Mouse (Mus musculus) ZHBTc4 (cell line): ENCODE measurements around the gene Tlr13.

Source experiments
- DNase-seq: peaks from one replicate; pipeline ENCODE4 v3.0.0-alpha.2; 2011; ENCODE audit warnings: low read depth, low spot score

Tlr13 gene

DNA sequence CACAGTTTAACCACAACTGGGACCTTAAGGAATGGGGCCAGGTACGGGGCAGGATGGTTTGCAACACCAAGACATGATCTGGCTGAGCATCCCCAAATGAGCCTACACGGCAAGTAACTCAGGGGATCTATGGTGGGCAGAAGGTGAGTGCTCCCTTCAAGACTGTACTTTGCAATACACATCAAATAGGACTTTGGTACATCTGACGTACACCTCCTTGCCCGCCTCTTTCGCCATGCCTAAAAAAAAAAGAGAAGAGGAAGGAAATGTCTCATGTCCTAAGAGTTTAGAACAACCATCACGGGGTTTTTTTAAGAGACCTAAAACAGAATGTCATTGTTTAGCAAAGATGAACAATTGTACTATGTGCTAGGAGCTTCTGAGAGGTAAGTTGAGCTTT, at the start of gene Tlr13:
Tlr13 (plus strand) TSS at position 269 of the 400 bp plus-strand sequence.
- no peak for DNase-seq

DNA sequence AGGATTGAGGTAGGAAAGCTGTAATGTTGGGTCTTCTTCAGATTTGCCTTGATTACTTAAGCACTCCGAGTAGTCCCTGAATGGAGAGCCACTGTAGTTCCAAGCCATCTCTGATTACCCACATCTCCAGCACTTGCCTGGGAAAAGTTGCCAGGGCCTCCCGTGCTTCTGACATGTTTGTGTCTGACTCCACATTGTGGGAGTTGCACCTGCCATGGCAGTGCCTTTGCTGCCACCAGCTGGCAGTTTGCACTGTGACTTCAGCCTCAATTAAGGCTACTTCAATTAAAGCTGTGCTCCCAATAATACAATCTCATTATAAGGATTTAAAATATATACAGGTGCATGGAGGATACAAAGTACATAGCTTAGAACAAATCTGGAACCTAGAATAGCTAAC, 37.5 kb upstream of the Tlr13 start:
- peak; percentile 12 for DNase-seq

DNA sequence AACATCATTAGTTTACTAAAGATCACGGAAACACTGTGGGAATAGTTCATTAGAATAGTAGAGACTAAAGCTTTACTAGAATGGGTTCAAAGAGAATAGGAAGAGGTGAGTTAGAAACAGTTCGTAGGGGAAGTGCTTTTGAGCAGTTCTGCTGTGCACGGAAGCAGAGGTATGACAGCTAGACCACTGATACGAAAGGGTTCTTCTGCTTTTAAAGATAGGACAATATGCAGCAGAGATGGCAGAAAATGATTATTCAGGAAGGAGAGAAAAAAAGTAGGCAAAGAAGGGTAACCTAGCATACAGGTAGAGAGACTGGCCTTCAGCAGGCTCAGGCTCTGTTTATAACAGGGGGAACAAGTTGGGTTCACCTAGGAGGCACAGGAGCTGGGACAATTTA, 29.1 kb upstream of the Tlr13 start:
- DNase-seq, result no peak

DNA sequence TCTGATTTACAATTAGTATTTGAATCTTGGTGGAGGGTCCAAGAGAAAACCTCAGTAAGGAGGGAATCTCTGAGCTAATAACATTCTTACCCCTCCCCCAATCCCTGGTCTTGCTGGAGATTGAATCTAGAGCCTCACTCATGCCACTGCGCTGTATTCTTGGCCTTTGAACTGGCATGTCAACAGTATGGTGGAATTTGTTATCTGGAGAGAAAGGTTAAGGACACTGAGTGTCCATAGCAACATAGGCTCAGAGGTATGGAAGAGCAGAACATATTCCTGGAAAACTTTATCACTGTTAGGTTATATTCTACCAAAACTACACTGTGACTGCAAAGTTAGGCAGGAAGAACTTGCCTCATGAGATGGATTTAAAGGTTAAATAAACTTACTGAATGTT, 28.3 kb upstream of the Tlr13 start:
- no peak for DNase-seq

DNA sequence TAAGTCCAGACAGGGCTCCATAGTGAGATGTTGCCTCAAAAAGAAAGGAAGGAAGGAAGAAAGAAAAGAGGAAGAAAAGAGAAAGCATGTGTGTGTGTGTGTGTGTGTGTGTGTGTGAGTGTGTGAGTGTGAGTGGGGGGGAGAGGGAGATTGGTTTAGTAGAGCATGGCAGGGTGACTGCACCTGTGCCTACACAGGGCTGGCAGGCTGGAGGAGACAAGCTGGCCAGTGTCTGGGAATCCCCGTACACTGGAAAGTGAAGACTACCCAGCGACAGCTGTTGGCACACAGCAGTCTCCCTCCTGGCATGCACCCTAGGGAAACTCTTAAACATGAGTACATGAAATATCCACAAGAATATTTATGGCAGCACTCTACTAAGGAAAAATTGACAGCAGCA, 20.2 kb upstream of the Tlr13 start:
- DNase-seq, result no peak

DNA sequence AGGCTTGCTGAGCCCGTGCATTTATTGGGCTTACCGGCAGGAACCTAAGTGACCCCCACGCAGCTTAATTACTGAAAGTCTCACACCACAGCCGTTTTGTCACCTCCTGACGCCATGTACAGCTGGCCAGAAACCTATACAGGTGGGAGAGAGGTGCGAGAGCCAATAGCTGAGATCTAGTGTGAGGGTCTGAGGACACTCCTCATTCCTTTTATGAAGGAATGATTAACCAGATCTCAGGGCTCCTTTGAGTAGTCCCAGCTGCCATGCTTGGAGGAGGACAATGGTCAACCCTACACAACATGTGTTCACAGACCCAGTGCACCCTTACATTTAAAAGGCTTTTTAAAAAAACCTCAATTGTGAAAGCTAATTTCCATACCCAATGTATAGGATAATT, 14.7 kb upstream of the Tlr13 start:
- no peak for DNase-seq

DNA sequence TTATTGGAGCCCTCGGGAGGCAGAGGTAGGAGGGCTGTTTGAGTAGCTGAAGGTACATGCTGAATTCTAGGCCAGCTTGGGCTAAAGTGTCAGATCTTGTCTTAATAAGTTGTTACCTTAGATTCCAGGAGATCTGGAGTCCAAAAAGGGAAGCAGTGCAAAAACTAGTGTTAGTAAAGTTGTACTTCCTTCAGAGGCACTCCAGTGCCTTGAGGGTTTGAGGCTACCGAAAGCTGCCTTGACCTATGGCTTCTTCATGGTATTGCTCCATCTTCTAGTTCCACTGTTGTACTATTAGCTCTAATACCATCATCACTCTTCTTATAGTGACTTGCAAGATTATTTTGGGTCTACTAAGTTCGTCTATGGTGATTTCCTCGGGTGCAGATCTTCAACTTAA, 13.1 kb upstream of the Tlr13 start:
- DNase-seq, result no peak

DNA sequence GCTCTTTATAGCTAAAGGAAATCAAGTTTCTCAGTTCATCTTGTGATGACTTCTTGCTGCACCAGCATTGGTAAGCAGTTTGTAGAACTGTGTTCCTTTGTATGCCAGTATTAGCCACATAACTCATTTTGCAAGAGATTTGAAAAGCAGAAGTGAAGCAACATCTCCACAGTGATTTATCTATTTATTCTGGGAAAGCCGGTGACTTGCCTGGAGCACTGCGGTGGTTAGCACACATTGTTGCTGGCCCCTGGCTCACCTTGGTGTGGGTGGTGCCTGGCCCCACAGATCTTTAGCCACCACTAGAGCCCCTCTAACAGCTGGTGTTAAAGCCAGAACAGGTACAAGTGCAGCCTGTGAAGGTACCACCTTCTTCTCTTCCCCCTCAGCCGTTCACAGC, 8.1 kb upstream of the Tlr13 start:
- DNase-seq, result no peak

DNA sequence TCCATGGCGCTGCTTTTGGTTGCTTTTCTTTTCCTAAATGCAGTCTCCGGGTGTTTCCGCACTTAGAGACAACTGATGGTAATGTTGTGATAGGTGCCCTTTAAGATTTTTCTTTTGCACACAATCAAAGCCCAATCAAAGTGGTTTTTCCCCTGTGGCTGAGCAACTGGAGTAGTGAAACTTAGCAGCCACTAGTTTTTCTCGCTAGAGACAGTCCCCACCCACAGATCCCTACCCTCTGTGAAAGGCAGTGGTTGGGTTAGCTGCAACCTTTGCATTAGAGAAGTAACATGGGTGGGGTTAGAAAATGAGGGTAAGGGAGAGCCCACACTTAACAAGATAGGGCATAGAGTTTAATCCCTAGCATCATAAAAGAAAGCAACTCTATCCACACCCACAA, 7.5 kb upstream of the Tlr13 start:
- no peak for DNase-seq

DNA sequence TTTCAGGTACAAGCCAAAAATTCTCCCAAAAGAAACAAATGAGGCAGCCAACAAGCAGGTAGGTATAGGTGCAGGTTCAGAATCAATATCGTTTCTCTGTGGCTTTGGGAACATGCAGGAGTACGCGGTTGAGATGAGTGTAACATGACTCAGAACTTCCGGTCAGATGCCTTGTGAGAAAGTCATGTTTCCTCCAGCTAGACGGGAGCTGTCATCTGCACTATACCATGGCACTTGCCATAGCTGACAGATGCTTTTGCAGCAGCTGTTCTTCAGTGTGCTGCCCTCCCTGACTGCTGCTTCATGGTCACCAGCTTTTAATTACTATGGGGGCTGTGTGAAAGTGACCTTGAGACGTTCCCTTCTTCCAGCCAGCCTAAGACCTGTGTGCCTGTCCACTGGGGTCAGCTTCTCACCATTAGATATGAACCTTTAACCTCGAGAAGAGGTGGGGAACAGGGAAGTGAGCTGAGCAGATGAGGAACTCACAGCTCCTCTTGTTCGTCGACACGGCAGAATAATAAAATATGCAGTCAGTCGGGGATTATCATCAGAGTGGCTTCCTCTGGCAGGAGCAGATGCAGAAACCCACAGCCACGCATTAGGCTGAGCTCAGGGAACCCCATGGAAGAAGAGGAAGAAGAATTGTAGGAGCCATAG, 7.0 kb upstream of the Tlr13 start:
- DNase-seq, result no peak

DNA sequence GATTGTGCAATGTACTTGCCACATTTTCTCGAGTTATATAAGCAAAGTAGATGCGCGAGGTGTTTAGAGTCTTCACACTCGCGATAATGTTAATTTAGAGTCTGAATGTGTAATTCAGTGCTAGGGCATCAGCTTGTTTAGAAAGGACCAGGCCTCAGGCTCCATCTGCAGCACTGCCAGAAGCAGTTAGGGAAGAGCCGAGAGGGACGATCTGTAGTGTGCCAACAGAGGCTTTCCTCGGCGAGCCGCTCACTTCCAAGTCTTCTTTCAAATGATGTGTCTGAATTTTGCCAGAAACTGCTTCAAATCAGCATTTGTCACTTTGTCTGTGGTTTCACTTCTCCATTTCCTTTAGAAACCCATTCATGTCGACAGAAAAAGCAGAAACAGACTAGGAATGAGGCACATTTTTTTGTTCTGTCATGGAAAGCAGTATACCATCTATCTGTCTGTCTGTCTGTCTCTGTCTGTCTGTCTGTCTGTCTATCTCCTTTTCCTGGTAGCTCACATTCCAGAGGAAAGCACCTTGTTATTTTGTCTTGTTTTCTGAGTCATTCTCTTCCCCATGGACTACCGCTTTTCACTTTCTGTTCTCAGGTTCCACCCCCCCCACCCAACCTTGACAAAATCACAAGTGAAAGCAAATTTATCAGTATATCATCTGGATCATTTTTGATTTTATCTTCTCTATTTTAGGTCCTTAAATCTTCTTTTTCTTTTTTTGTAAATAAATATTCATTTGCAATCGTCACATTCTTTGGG, 3.5 kb upstream of the Tlr13 start:
- no peak for DNase-seq

DNA sequence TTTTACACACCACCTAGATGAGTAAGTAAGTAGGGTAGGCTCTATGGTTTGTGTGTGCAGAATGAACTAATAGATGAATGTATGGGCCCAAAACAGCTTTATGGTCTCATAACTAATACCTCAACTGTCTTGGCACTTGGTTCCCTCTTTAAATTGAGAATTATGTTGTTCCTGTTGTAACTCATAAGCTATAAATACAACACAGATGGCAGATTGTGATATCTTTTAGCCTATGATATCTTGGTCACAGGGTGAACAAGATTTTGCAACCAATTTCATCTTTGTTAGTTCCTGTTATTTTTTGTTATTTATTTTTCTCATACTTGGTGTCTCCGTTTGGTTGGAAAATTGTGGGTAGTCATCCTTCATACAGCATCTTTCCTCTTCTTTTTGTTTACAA, 5.2 kb downstream of the Tlr13 start:
- DNase-seq, result no peak

DNA sequence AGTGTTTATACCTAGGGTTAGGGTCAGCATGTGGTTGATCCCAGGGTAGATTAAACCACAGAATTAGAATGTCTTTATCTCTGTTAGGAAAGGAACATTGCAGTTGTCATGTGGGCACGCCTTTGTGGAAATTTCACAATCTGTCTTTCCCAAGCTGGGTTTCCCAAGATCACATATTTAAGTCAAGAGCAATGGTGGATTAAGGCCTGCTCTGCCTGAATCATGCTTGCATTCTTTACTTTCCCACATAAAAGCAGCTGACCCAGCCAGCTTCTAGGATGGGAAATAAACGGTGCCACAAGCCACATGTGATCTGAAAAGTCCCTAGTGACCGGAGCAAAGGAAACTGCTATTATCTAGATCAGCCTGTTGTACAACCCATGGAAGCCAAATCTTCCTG, 6.5 kb downstream of the Tlr13 start:
- DNase-seq, result no peak

DNA sequence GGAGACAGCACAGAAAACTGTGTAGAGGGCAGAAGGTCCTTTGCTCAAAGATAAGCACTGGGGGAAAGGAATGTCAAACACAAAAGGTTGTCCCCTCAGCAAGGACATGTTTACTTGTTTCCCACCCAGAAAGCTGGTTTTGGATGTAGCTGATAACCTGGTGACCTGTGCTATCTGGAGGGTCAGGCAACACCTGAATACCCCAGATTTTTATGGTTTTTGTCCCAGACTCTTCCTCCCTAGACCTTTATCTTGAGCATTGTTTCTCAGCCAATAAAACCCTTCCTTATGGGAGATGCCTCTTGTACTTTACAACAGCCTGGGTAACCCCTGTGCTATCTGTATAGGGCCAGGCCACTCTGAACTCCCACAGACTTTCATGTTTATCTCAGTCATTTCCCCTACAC, 11.2 kb downstream of the Tlr13 start:
- no peak for DNase-seq

DNA sequence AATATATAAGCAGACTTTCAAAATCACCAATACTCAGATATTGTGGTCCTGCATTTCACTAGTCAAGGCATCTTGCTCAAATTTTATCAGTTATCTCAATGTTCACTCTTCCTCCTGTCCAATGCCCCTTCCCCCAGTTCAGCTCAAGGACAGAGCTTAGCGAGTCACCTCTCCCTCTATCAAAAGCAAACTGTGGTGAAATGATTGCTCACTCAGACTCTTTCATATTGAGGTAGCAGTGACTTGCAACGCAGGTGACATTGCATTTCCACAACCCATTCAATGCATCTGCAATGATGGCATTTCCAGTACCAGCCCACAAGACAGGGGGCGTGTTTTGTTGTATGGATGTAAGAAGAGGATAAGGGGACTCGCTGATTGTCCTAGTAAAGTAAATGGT, 12.9 kb downstream of the Tlr13 start:
- DNase-seq, result no peak

DNA sequence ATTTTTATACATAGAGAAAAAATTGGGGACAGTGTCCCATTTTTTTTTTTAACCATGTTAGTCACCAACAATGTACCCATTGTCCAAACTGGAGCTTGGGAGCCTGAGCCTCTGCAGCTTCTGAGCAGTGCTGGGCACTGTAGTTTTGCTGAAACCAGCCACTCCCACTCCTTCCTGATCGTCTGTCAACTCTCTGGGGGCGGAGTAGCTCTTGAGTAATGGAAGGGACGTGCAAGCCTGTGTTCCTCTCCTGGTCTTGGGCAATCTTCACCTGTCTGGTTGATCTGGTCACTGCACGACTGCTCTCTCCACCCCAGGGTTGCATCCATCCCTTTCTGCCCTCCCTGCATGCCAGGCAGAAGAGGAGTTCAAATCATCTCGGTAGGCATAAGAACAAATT, 21.0 kb downstream of the Tlr13 start:
- DNase-seq, result no peak

DNA sequence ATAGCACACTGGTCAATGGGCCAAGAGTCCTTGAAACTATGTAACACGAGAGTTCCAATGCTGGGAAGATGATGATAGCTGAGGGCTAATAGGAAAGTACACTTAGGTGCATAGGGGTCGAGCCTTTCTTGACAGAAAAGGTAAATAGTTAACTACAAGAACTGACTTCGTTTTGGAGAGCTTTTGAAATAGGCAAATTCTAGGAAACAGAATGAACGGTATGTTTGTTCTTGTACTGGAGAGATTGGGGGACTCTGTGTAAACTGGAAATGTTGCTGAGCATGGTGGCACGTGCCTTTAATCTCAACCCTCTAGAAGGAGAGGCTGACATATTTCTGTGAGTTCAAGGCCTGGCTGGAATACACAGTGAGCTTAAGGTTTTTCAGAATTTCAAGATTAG, 21.6 kb downstream of the Tlr13 start:
- no peak for DNase-seq

DNA sequence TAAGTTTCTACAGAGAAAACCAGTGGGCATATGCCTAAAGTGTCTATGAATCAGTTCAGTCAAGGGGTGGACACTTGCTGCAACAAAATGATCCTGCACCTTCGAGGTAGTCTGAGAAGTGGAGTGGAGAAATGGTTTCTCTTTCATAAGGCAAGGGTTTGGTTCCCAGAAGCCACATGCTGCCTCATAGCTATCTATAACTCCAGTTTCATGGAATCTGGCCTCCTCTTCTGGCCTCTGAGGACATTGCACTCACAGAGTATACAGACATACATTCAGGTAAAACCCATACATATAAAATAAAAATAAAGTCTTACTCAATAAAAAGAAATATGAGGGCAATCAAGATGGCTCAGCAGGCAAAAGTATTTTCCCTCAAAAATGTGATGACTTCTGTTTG, 22.1 kb downstream of the Tlr13 start:
- DNase-seq, result no peak

DNA sequence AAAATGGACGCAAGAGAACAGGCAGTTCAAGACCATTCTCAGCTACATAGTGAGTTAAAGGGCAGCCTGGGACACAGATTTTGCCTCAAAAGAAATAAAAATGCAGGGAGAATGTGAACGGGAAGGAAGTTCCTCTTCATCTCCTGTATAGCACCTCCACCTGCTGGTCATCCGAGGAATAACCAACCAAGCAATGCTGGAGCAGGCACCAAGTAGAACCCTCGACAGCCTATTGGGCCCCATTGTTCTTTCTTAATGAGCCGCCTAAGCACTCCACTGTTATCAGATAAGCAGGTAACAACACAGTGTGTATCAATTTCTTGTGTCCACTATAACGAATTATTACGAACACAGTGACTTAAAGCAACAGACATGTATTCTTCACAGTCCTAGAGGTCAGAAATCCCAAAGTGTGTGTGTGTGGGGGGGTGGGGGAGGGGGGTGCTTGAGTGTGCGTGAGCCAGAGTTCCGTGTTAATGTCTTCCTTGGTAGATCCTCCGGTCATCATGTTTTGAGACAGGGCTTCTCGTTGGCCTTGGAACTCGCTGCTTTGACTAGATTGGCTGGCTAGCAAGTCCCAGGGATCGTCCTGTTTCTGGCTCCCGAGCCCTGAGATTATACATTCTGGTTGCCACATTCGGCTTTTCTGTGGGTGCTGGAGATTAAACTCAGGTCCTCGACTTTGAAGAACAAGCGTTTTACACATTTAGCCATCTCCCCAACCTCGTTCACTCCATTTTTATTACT, 28.3 kb downstream of the Tlr13 start:
- peak; percentile 85 for DNase-seq

DNA sequence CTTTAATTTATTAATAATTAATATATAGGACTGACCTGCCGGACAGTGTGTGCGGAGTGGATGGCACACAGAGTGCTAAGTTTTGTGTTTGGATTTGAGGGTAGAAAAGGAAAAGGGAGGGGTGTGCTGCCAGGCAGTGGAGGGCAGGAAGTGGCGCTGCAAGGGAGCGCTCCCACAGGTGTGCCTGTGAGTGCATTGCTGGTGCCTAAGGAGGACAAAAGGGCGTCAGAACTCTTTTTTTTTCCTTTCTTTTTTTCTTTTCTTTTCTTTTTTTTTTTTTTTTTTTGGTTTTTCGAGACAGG, 28.8 kb downstream of the Tlr13 start:
- DNase-seq, result peak; percentile 12

DNA sequence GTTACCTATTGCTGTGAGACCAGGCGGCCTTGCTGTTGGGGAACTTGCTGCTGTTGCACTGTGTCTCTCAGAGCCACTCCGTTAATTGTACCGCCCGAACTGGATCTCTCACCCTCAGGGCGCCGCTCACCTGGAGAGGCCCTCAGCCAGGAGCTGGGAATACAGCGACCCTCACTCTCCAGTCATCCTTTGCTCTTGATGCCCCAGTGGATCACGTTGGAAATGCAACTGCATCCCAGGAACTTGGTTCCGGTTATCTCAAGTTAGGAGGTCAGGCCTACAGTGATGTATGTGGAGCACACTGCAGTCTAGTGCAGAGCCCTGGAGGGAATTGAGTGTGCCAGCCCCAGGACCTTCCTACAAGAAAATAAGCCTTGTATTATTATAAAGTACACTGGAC, 33.3 kb downstream of the Tlr13 start:
- DNase-seq, result peak; percentile 71

DNA sequence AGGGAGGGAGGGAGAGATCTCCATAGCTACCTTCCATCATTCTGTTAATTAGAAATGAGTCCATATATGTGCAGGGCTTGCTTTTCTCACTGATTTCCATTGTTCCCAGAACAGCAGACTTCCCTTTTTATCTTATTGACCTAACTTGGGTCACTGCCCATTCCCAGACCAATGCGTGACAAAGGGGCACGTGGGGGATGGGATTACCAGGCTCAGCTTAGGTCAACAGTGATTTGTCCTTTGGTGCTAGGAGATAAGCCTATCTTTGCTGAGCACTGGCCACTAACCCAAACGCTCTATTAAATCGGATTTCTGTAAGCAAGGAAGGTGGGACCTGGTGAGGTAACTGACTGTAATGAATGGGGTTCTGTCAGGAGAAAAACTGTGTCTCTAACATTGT, 41.3 kb downstream of the Tlr13 start:
- DNase-seq, result no peak

DNA sequence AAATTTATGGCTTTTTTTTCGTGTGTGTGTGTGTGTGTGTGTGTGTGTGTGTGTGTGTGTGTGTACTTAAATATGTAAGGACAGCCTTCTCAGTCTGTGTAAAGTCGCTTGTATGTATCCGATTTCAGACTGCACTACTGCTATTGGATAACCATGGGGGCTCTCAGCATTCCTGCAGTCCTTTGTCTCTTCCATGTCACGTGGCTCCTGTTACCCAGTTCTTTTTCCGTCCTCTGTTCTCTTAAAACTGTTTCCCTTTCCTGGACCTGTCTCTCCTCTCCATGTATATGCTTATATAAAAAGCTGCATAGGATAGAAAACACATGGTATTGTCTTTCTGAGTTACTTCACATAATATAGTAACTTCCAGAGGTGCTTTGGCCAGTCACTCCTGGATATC, 42.7 kb downstream of the Tlr13 start:
- peak; percentile 50 for DNase-seq
